Mouse (Mus musculus) urinary bladder, adult 2 months (tissue): ENCODE measurements around the gene Kbtbd7. TPM values are rescaled to one million over a fixed set of nuclear protein-coding genes. Genes with fewer than 3 reads are reported as not detected.
"Not testable (repeated sequence)": the region's sequence is repeated elsewhere in the genome, so short reads cannot be mapped to it uniquely, and the experiment has no call there.

Experiments
- DNase-seq: peaks from one replicate; pipeline ENCODE4 v3.0.0; 2022; ENCODE audit warnings: low spot score
- polyA plus RNA-seq: library from polyadenylated mRNA; depleted of rRNA; stranded (reverse); fragments of >200 nt; gene quantifications from 2 replicates; pipeline ENCODE4 v1.2.3, GENCODE M21; 2012; rRNA removed

Kbtbd7 gene
- polyA plus RNA-seq, 1 experiment: 5.2 TPM

GRCm38 (mm10) chr14:79451681-79452590 is 25.6 kb downstream of the Kbtbd7 start, which contains the start of gene Kbtbd6:
Gene Kbtbd6, plus strand, starts transcription at chr14:79451835.
- DNase-seq: peak; percentile 36

GRCm38 (mm10) chr14:79452591-79452934 is 26.3 kb downstream of the Kbtbd7 start:
- not testable (repeated sequence) for DNase-seq

DNA sequence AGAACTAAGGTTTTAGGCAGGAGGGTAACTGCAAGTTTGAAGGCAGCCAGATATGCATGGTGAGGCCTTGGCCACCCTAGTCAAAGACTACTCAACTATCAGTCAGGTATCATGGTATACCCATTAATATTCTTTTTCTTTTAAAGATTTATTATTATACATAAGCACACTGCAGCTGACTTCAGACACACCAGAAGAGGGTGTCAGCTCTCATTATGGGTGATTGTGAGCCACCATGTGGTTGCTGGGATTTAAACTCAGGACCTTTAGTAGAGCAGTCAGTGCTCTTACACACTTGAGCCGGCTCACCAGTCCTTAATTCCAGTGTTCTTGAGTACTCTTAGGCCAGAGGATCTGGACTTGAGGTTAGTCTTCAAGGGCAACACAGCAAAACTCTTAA is 34.1 kb downstream of the Kbtbd7 start:
- no peak for DNase-seq

DNA sequence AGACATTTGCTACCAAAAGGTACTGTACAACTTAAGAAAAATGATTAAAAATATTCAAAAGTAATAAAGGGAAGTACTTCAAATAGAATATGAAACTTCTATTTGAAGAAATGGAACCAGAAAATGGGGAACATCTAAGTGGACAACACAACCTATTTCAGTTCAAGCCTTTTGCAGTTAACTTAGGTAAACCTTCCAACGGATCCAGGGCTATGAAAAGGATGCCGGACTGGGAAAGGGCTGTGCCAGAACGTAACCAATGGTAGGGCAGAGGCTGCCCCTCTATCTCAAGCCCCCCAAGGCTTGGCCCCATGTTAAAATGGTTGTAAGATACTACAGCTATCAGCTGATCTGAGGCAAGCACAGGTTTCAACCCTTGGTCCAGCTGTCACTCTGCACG is 34.7 kb downstream of the Kbtbd7 start:
- DNase-seq: no peak

- DNase-seq: no peak
These were observed 39.3 kb downstream of the Kbtbd7 start for GRCm38 (mm10) chr14:79465623-79466022.

DNA sequence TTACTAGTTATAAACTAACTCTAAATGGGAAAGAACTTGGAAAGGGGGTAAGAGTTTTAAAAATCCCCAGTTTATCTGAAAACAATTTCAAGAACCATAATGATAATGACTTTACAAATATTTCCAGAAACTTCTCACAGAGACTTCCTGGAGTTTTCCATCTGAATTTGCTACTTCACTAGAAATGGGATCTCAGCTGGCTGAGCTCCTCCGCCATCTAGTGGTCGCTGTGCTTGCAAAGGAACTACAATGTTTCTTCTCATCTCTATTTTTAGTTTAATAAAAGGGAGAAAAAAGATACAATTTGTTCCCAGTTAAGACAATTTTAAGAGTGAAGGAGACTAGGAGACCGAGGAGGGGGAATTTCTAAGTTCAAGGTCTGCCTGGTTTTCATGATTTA is 41.3 kb downstream of the Kbtbd7 start:
- DNase-seq: no peak

DNA sequence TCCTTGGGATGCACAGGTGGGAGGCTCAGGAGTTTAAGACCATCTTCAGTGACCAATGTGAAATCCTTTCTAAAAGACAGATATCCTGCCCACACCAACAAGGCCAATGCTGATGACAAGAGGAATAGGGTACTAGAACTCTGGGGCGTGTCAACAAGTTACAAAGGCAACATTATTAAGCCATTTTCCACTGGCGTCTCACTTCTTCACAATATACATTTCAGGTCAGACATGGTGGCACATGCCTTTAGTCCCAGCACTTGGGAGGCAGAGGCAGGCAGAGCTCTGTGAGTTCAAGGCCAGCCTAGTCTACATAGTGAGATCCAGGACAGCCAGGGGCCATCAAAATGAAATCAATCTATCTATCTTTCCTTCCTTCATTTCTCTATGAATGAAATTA is 47.1 kb downstream of the Kbtbd7 start:
- no peak for DNase-seq

Other genes starting within 250 kb of the Kbtbd7 start
- gene Zfp957, start 179.1 kb upstream of the Kbtbd7 start, polyA plus RNA-seq: not detected in 2 replicates
- 13.4 and 20.1 TPM in 2 replicates for gene Rgcc, start 124.9 kb upstream of the Kbtbd7 start, polyA plus RNA-seq
- 11.4 and 13.3 TPM in 2 replicates for gene Naa16, start 35.7 kb upstream of the Kbtbd7 start, polyA plus RNA-seq
- gene Mtrf1, start 28.7 kb upstream of the Kbtbd7 start, polyA plus RNA-seq: 6.4 and 6.6 TPM in 2 replicates
- gene Kbtbd6, start 25.3 kb downstream of the Kbtbd7 start, polyA plus RNA-seq: 0.15 and 0.16 TPM in 2 replicates
- gene Elf1, start 54.7 kb downstream of the Kbtbd7 start, polyA plus RNA-seq: 40.7 and 41.9 TPM in 2 replicates
- 17.8 and 18.7 TPM in 2 replicates for gene Wbp4, start 55.0 kb downstream of the Kbtbd7 start, polyA plus RNA-seq
- gene Sugt1, start 161.2 kb downstream of the Kbtbd7 start, polyA plus RNA-seq: 49.3 and 59.6 TPM in 2 replicates
- gene Cnmd, start 235.7 kb downstream of the Kbtbd7 start, polyA plus RNA-seq: 1.7 and 2.1 TPM in 2 replicates